Mouse (Mus musculus): ENCODE data around the gene Fam240a. TPM values are rescaled to one million over a fixed set of nuclear protein-coding genes. Genes with fewer than 3 reads are reported as not detected.

Gene Fam240a
- total RNA-seq, 2 experiments from 2014 or later: not detected

DNA sequence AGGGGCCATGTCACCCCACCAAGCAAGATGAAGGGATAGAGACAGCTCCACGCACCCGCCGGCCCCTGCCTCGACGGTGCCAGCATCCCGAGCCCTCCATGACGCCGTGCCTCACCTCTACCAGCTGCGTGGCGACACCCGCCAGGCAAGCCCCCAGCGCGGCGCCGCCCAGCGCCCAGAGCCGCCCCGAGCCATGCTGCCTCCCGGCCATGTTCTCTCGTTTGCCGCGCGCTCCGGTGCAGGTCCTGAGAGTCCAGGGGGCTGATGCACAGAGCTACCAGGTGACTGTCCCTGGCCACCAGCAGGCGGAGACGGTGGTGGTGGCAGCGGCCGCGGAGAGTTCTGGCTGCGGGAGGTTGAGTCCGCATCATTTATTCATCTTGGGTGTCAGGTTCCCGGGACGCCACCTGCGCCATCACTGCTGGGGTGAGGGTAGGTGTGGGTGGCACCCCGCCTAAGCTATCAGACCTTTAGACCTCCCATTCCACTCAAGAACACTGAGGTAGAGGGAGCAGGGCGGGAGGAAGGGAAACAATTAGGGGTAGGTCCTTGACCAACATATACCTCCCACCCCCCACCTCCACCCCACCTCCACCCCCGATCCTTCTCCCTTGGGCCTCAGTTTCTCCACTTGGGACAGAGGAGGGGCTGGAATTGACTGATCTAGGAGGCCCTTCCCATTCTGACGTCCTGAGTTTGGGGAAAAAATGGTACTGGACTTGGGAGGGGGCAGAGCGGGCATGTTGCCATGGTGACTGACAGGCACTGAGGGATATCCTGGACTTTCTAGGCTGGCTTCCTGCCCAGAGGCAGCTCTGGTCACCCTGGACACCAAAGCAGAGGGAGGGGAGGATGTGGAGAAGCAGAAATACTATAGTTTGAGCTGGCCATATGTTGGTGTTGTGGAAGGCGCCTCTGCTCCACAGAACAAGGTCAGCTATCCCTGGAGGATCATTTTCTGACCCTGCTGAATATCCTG lies 42.7 kb downstream of the Fam240a start:
- no peak for ATAC-seq (replicated peaks; ENCODE audit: low FRiP score, poor library complexity, severe bottlenecking)

- no peak for ATAC-seq (replicated peaks; ENCODE audit: low FRiP score, poor library complexity, severe bottlenecking)
These were observed 45.6 kb downstream of the Fam240a start for GRCm38 (mm10) chr9:110871030-110871429.

Other genes starting within 250 kb of the Fam240a start
- gene Myl3, start 175.0 kb downstream of the Fam240a start, total RNA-seq (2015; ENCODE audit: low replicate concordance): not detected in 2 replicates
- gene Myl3, start 175.0 kb downstream of the Fam240a start, total RNA-seq (2017; ENCODE audit: low replicate concordance): not detected in 2 replicates
- 1.3 TPM in 1 of 2 replicates, not detected in the other for gene Pth1r, start 169.7 kb downstream of the Fam240a start, total RNA-seq (2015; ENCODE audit: low replicate concordance)
- gene Pth1r, start 169.7 kb downstream of the Fam240a start, total RNA-seq (2017; ENCODE audit: low replicate concordance): 0.77 TPM in 1 of 2 replicates, not detected in the other
- gene Prss42, start 118.7 kb downstream of the Fam240a start, total RNA-seq (2015; ENCODE audit: low replicate concordance): not detected in 2 replicates
- not detected in 2 replicates for gene Prss42, start 118.7 kb downstream of the Fam240a start, total RNA-seq (2017; ENCODE audit: low replicate concordance)
- not detected in 2 replicates for gene Prss44, start 102.9 kb downstream of the Fam240a start, total RNA-seq (2015; ENCODE audit: low replicate concordance)
- not detected in 2 replicates for gene Prss44, start 102.9 kb downstream of the Fam240a start, total RNA-seq (2017; ENCODE audit: low replicate concordance)
- gene Prss43, start 90.2 kb downstream of the Fam240a start, total RNA-seq (2015; ENCODE audit: low replicate concordance): not detected in 2 replicates
- gene Prss43, start 90.2 kb downstream of the Fam240a start, total RNA-seq (2017; ENCODE audit: low replicate concordance): not detected in 2 replicates
- not detected in 2 replicates for gene Prss45, start 82.3 kb downstream of the Fam240a start, total RNA-seq (2015; ENCODE audit: low replicate concordance)
- gene Prss45, start 82.3 kb downstream of the Fam240a start, total RNA-seq (2017; ENCODE audit: low replicate concordance): not detected in 2 replicates
- not detected in 2 replicates for gene Prss46, start 72.4 kb downstream of the Fam240a start, total RNA-seq (2015; ENCODE audit: low replicate concordance)
- gene Prss46, start 72.4 kb downstream of the Fam240a start, total RNA-seq (2017; ENCODE audit: low replicate concordance): not detected in 2 replicates
- not detected in 2 replicates for gene Prss50, start 58.9 kb downstream of the Fam240a start, total RNA-seq (2015; ENCODE audit: low replicate concordance)
- not detected in 2 replicates for gene Prss50, start 58.9 kb downstream of the Fam240a start, total RNA-seq (2017; ENCODE audit: low replicate concordance)
- 0.36 TPM in 1 of 2 replicates, not detected in the other for gene Als2cl, start 37.0 kb downstream of the Fam240a start, total RNA-seq (2015; ENCODE audit: low replicate concordance)
- gene Als2cl, start 37.0 kb downstream of the Fam240a start, total RNA-seq (2017; ENCODE audit: low replicate concordance): 0.26 TPM in 1 of 2 replicates, not detected in the other
- not detected in 2 replicates for gene Tmie, start 36.7 kb downstream of the Fam240a start, total RNA-seq (2015; ENCODE audit: low replicate concordance)
- not detected in 2 replicates for gene Tmie, start 36.7 kb downstream of the Fam240a start, total RNA-seq (2017; ENCODE audit: low replicate concordance)
- gene Tdgf1, start 29.3 kb upstream of the Fam240a start, total RNA-seq (2015; ENCODE audit: low replicate concordance): not detected in 2 replicates
- gene Tdgf1, start 29.3 kb upstream of the Fam240a start, total RNA-seq (2017; ENCODE audit: low replicate concordance): not detected in 2 replicates
- gene Lrrc2, start 34.7 kb upstream of the Fam240a start, total RNA-seq (2015; ENCODE audit: low replicate concordance): 0.72 TPM in 1 of 2 replicates, not detected in the other
- gene Lrrc2, start 34.7 kb upstream of the Fam240a start, total RNA-seq (2017; ENCODE audit: low replicate concordance): not detected in 2 replicates
- gene Rtp3, start 73.7 kb upstream of the Fam240a start, total RNA-seq (2015; ENCODE audit: low replicate concordance): not detected in 2 replicates
- not detected in 2 replicates for gene Rtp3, start 73.7 kb upstream of the Fam240a start, total RNA-seq (2017; ENCODE audit: low replicate concordance)
- gene Ltf, start 102.4 kb upstream of the Fam240a start, total RNA-seq (2015; ENCODE audit: low replicate concordance): 420 and 461 TPM in 2 replicates
- 308 and 520 TPM in 2 replicates for gene Ltf, start 102.4 kb upstream of the Fam240a start, total RNA-seq (2017; ENCODE audit: low replicate concordance)
- 11.5 and 13.8 TPM in 2 replicates for gene Ccrl2, start 140.7 kb upstream of the Fam240a start, total RNA-seq (2015; ENCODE audit: low replicate concordance)
- 25.2 and 26.2 TPM in 2 replicates for gene Ccrl2, start 140.7 kb upstream of the Fam240a start, total RNA-seq (2017; ENCODE audit: low replicate concordance)
- gene Lrrfip2, start 200.7 kb upstream of the Fam240a start, total RNA-seq (2015; ENCODE audit: low replicate concordance): 8.4 and 37.8 TPM in 2 replicates
- gene Lrrfip2, start 200.7 kb upstream of the Fam240a start, total RNA-seq (2017; ENCODE audit: low replicate concordance): 57.0 and 75.1 TPM in 2 replicates